Mouse (Mus musculus) gastrocnemius, postnatal 14 days (tissue): ENCODE results near the gene Gm3127. TPM values are rescaled to one million over a fixed set of nuclear protein-coding genes. Genes with fewer than 3 reads are reported as not detected.
"Not testable (repeated sequence)": the region's sequence is repeated elsewhere in the genome, so short reads cannot be mapped to it uniquely, and the experiment has no call there.

Source experiments
- DNase-seq: peaks from one replicate; pipeline ENCODE4 v3.0.0; 2021; ENCODE audit warnings: mixed read lengths
- intact Hi-C: fragments of 180-260 bp; cut with DNase I; formaldehyde crosslinking; loops from one replicate; pipeline ENCODE4 v1.15.1; 2025; ENCODE audit warnings: low total_unique reads
- long read RNA-seq, 2 experiments: library from polyadenylated mRNA; stranded (forward); transcript quantifications; one replicate each; pipeline ENCODE4 v2.0.0; 2021
- total RNA-seq, 2 experiments: library from RNA; stranded (reverse); gene quantifications; 2 replicates each; pipeline ENCODE4 v1.2.3; 2021

The Gm3127 gene
- not detected for total RNA-seq
- long read RNA-seq, experiment 1 = 0 reads
- long read RNA-seq, experiment 2 = 0 reads

DNA sequence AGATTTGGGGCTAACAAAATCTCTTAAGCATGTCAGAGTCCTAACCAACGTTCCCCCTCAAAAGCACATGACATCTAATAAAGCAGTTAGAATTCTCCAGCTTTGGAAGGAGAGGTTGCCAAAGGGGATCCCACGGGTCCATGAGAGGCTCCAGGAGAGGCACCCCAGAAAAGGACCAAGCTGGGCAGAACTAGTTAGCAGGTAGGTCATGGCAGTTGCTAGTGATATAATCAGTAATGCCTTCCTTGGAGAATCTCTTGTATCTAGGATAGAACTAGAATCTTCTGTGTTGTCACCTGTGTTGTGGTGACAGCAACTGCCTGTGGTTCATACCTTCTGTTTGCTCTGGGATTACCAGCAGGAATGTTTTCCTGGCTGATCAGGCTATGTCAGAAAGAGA is at the start of gene Gm3127:
Gm3127 (plus strand) TSS at position 301 of the 400 bp plus-strand sequence.
- DNase-seq, intact Hi-C loops: not testable (repeated sequence)

DNA sequence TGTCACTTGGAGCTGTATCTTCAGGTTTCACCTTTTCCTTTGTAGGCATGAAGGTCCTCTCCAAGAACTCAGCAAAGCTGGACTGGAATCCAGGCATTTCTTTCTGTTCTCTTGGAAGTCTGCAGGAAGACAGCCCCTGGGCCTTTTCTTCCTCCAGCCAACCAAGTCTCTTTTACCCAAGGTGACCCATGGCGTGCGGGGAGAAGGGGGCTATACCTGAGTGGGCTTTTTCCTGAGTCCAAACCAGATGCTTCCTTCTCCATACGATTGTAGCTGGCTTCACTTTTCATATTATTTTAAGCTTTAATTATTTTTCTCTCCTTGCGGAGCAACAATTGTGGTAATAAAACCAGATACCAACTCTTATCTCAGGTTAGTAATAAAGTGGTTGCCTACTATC is 23.2 kb upstream of the Gm3127 start:
- intact Hi-C loops = not testable (repeated sequence)
- peak; percentile 2 for DNase-seq

DNA sequence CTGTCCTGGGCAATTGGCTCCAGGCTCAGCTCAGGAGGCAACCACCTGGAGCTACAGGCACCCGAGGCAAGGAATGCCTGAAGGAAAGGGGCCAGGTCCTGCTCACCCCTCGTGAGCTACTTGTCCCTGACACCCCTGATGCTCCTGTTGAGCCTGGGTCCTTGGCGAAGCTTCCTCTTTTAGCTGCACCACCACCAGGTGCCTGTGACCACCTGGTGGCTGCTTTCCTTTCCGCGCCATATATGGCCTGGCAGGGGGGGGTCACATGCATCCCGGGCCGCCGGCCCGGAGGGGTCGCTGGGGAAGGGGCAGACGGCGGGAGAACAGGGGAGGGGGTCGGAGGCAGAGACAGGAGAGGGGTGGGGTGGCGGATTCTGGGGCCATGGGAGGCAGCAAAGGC is 17.2 kb downstream of the Gm3127 start:
- intact Hi-C loops, DNase-seq: not testable (repeated sequence)

DNA sequence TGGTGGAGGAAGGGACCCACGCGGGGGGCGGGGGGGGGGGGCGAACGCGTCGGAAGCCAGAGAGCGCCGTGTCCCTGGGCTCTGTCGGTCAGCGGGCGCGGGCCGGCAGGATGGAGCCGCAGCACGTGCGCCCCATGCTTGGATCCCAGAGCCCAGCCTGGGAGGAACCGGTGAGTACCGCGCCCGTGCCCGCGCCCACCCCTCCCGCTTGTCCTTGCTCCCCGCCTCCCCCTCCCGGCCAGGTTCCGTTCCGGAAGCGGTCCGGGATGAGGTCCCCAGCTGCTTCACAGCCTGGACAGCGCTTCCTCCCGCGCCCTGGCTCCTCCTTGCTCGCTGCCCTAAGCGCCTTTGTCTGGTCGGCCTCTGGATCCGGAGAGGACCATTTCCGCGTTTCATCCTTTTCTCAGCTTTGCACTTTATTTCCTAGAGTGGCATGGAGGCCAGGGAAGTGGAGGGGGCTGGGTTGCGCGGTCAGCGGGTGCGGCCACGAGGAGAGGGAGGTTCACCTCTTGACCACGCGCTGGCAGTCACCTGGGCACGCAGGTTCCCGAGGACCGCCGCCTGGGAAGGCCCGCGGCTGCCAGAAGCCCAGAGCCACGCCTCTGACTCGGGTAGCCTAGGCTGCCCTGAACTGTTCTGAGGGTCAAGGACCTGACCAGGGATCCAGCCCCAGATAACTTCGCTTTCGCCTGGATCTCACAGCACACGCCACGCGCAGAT is 17.8 kb downstream of the Gm3127 start, which contains the start of gene Gm2974:
Gm2974 (plus strand) TSS at position 86 of the 720 bp plus-strand sequence.
- DNase-seq = peak; percentile 17
- intact Hi-C loops = not testable (repeated sequence)

GRCm38 (mm10) chr14:4183375-4183774 is 18.5 kb downstream of the Gm3127 start:
- DNase-seq, intact Hi-C loops: not testable (repeated sequence)

Other genes with a start within 250 kb of the Gm3127 start
- not detected for gene Gm3029, start 233.3 kb upstream of the Gm3127 start, total RNA-seq
- under 1 TPM in 1 of 2 experiments, not detected in 1; 0.29 TPM for gene Gm3095, start 201.5 kb upstream of the Gm3127 start, total RNA-seq
- gene Gm3099, start 166.6 kb upstream of the Gm3127 start, total RNA-seq = not detected
- 1 to 10 TPM; 1.2 to 1.5 TPM for gene Gm5796, start 141.1 kb upstream of the Gm3127 start, total RNA-seq
- under 1 TPM; 0.14 to 0.18 TPM for gene Gm3115, start 80.9 kb upstream of the Gm3127 start, total RNA-seq
- gene Gm8108, start 54.5 kb upstream of the Gm3127 start, total RNA-seq = 1 to 10 TPM; 1.1 TPM
- gene Gm2974, start 17.5 kb downstream of the Gm3127 start, total RNA-seq = not detected
- gene Gm3138, start 84.6 kb downstream of the Gm3127 start, total RNA-seq = not detected
- not detected for gene Gm3149, start 152.3 kb downstream of the Gm3127 start, total RNA-seq
- gene 2610042L04Rik, start 169.7 kb downstream of the Gm3127 start, total RNA-seq = under 1 TPM in 1 of 2 experiments, not detected in 1; 0.18 TPM
- gene Gm3159, start 232.5 kb downstream of the Gm3127 start, total RNA-seq = not detected